Mouse (Mus musculus): ENCODE measurements around the gene Chrng. TPM values are rescaled to one million over a fixed set of nuclear protein-coding genes. Genes with fewer than 3 reads are reported as not detected.

The Chrng gene
- polyA plus RNA-seq (2017; shearing (Covaris generic)) = not detected

DNA sequence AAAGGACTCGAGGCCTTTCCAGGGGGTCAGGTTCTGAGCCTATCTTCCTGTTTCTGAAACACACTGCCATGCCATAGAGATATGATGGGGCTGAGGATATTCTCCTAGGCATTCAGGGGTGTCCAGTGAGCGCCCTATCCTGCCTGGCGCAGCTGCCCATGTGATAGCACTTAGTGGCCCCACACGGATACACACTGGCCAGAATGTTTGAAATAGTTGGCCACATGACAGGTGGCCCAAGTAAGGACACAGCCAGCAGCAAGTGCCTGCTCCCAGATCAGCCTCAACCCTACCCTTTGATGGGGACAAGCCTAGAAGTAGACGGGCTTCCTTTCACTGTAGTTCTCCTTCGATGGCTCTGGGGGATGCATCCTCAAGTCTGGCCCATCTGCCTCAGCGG lies at the start of gene Chrng:
Chrng (plus strand) TSS at position 193 of the 400 bp plus-strand sequence.

DNA sequence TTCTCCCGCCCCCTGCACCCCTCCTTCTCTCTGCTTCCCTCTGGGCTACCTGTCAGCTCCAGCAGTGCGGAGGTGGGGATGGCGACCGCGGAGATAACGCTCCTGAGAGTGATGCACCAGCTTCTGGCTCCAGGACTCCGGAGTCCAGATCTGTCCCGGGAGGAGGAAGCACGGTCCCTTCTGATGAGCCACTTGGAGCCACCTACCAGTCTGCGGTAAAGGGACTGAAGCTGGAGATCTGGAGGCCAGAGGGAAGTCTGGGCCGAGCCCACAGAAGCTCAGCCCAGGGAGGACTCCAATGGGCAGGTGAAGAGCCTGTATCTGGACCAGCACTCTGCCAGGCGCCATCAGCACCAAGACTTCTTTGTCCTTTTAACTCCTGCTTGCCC lies 48.3 kb upstream of the Chrng start, which contains the start of gene Ecel1:
Ecel1 (minus strand) TSS at position 323 of the 389 bp plus-strand sequence.

DNA sequence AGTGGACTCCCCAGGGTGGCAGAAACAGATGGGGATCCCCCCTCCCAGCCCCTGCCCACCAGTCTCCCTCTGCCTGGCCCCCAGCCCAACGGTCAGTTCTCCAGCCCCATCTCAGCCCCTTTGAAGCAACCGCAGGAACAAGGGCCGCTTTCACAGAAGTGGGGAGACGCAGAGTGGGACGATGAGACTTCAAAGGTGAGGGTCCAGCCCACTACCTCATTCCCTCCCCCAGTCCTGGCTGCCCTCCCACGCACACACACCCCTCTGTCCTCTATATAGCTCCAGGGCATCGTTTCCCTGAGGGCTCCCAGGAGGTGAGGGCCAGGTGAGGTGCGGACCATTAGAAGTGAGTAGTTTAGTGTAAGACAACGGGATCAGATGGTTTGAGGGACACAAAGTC lies 21.4 kb upstream of the Chrng start, which contains the start of gene Prss56:
Prss56 (plus strand) TSS at position 301 of the 400 bp plus-strand sequence.

DNA sequence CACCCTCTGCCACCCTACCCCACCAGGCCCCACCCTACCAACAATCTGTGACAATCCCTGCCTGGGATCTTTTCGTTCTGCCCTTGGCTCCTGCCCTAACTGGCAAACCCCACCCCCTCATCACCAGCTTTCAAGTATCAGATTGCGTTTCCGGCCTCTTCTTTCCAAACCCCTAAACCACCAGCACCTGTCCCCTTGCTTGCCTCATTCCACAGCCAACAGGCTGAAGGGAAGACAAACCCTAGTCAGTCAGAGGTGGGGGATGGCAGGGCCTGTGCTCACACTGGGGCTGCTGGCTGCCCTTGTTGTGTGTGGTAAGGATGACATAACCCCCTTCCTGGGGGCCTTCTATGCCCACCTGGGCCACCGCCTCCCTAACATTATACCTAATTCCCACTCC lies 14.0 kb upstream of the Chrng start, which contains the start of gene Chrnd:
Chrnd (plus strand) TSS at position 179 of the 400 bp plus-strand sequence.

DNA sequence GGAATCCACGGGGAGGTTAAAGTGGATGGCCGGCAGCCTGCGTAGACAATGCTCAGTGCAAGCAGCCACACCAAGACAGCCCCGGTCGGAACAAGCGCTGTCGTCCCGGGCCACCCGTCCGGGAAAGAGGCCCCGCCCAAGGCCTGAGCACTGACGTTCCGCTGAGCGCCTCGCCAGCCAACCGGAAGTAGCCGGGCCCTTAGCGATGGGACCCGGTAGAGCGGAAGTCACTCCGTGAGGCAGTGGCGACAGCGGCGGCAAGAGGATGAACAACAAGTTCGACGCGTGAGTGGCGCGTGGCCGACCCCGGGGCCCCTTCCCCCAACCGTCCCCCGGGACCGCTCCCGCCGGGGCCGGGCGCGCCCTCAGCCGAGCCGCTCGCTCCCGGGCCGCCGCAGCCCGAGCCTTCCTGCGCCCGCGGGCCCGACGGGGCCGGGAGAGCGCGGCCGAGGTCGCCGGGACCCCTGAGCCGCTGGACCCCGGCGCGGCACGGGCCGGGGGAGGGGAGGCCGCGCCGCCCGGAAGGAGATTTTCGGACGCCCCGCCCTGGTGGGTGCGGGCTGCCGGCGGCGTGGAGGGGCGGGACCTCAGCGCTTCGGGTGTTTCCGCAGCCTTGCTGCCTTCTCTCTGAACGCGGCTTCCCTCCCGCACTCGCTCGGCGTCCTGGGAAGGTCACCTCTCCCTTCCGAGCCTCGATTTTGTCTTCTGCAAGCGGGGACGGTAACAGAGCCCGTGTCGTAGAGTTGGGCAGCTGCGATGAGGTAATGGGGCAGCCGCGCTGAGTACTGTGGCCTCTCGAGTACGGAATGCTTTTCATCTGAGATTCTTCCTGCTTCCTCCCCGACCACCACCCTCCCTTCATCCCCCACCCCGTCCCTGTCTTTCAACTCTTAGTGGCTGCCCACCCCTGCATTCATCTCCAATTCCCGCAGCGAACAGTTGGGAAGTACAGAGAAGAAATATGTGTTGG lies 9.6 kb downstream of the Chrng start, which contains the start of gene Eif4e2:
Eif4e2 (plus strand) TSS at position 180 of the 970 bp plus-strand sequence.

Other genes with a start within 250 kb of the Chrng start
- gene Alppl2, start 114.7 kb upstream of the Chrng start, polyA plus RNA-seq (2017; shearing (Covaris generic)) = not detected
- gene Alpi, start 103.1 kb upstream of the Chrng start, polyA plus RNA-seq (2017; shearing (Covaris generic)) = not detected
- gene Akp3, start 79.7 kb upstream of the Chrng start, polyA plus RNA-seq (2017; shearing (Covaris generic)) = not detected
- under 1 TPM; 0.16 to 0.38 TPM for gene Ecel1, start 48.1 kb upstream of the Chrng start, polyA plus RNA-seq (2017; shearing (Covaris generic))
- not detected for gene Prss56, start 21.3 kb upstream of the Chrng start, polyA plus RNA-seq (2017; shearing (Covaris generic))
- not detected for gene Chrnd, start 14.1 kb upstream of the Chrng start, polyA plus RNA-seq (2017; shearing (Covaris generic))
- 100 to 1,000 TPM; 155 to 157 TPM for gene Eif4e2, start 9.3 kb downstream of the Chrng start, polyA plus RNA-seq (2017; shearing (Covaris generic))
- gene Efhd1, start 59.7 kb downstream of the Chrng start, polyA plus RNA-seq (2017; shearing (Covaris generic)) = under 1 TPM in 1 of 2 experiments, not detected in 1; 0.21 TPM
- gene Gigyf2, start 122.3 kb downstream of the Chrng start, polyA plus RNA-seq (2017; shearing (Covaris generic)) = 10 to 100 TPM; 56.4 to 64.0 TPM
- under 1 TPM; 0.21 to 0.95 TPM for gene Kcnj13, start 190.1 kb downstream of the Chrng start, polyA plus RNA-seq (2017; shearing (Covaris generic))

Measured in activated CD4-positive, CD25-positive, alpha-beta regulatory T cell (primary cell).